Mouse (Mus musculus): ENCODE measurements around the gene Serpinb9b.

DNA sequence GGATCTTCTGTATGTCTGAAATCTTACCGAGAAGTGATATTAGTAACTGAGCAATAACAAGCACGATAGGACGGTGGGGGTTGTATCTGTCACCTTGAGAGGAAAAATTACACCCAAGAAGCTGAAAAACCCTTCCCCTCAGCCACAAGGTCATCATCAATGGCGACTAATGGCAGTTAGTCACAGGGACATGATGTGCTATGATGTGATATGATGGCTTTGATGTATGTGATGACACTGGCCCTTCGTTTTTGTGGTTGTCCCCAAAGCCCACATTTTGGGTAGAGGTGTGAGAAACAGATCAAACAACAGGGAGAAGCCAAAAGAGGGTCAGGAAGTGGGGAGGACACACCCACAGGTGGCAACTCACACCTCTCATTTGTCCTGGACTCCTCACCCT is 44.6 kb downstream of the Serpinb9b start:
- no peak for TF ChIP-seq POLR2A (IDR thresholded peaks at IDR 0.05; ENCODE audit: low read depth, low read length)
- no peak for TF ChIP-seq CTCF (conservative IDR thresholded peaks at IDR 0.05; ENCODE audit: insufficient read depth, insufficient read length, low read depth, low read length)

All from kidney, adult 2 months (tissue).